Mouse (Mus musculus) forebrain, postnatal 0 days (tissue): ENCODE results near the gene Brpf1. TPM values are rescaled to one million over a fixed set of nuclear protein-coding genes. Genes with fewer than 3 reads are reported as not detected.

Source experiments
- ATAC-seq: fragments of 200-750 bp; cut with Nextera tagmentation; 2 replicates; pipeline ENCODE4 v1.8.0; 2017; ENCODE audit warnings: mild to moderate bottlenecking, moderate library complexity
- DNase-seq: peaks from one replicate; pipeline ENCODE4 v3.0.0-alpha.2; 2015
- H3K27ac ChIP-seq: fragments of 300-500 bp; sonication (generic); 2 replicates; pipeline ENCODE4 v1.5.1; 2014; ENCODE audit warnings: low read depth, mild to moderate bottlenecking, antibody characterized with exemption, low read length, moderate library complexity, mixed read lengths
- H3K27me3 ChIP-seq: fragments of 300-500 bp; sonication (generic); 2 replicates; pipeline ENCODE4 v1.6.1; 2014; ENCODE audit warnings: mild to moderate bottlenecking, low read length, mixed read lengths; ENCODE audit not compliant: insufficient read depth
- H3K36me3 ChIP-seq: fragments of 300-500 bp; sonication (generic); 2 replicates; pipeline ENCODE4 v1.6.1; 2014; ENCODE audit warnings: mild to moderate bottlenecking, moderate library complexity; ENCODE audit not compliant: insufficient read depth
- H3K4me1 ChIP-seq: fragments of 300-500 bp; sonication (generic); 2 replicates; pipeline ENCODE4 v1.6.1; 2014; ENCODE audit warnings: antibody characterized with exemption; ENCODE audit not compliant: insufficient read depth
- H3K4me2 ChIP-seq: fragments of 300-500 bp; sonication (generic); 2 replicates; pipeline ENCODE4 v1.6.1; 2014; ENCODE audit warnings: low read depth, mild to moderate bottlenecking, moderate library complexity
- H3K4me3 ChIP-seq: fragments of 300-500 bp; sonication (generic); 2 replicates; pipeline ENCODE4 v1.5.1; 2014; ENCODE audit warnings: low read depth, low read length, mixed read lengths
- H3K9ac ChIP-seq: fragments of 300-500 bp; sonication (generic); 2 replicates; pipeline ENCODE4 v1.6.1; 2014; ENCODE audit warnings: mild to moderate bottlenecking
- H3K9me3 ChIP-seq: fragments of 300-500 bp; sonication (generic); 2 replicates; pipeline ENCODE4 v1.6.1; 2016; ENCODE audit warnings: low read length
- CTCF ChIP-seq: sonication (generic); IDR thresholded peaks from 2 replicates; pipeline ENCODE4 v1.5.1; 2016; ENCODE audit warnings: antibody characterized with exemption, control low read depth, low read depth
- WGBS: fragments of 180-500 bp; shearing (Covaris S2); extraction: QIAGEN DNeasy Blood & Tissue Kit; methylation state at CpG from one replicate; pipeline ENCODE4 v1.1.7; 2014; 5-methylcytosine and 5-hydroxymethylcytosine counted together
- polyA plus RNA-seq: library from polyadenylated mRNA; unstranded; fragments of >200 nt; fragmentation: Nextera tagmentation; extraction: Ambion mirVana; gene quantifications from 2 replicates; pipeline ENCODE4 v1.2.1, GENCODE M21; 2015
- total RNA-seq: library from RNA; depleted of rRNA; stranded (reverse); fragments of >200 nt; gene quantifications from 2 replicates; pipeline ENCODE4 v1.2.3, GENCODE M21; 2014; rRNA removed

Gene Brpf1
- 27.5 and 30.7 TPM in 2 replicates for total RNA-seq
- polyA plus RNA-seq: 9.8 and 10.9 TPM in 2 replicates

- Histone ChIP-seq H3K4me2 (peak within 1 kb of the TSS; percentile 97), H3K4me3 (peak within 1 kb of the TSS; percentile 92), H3K27ac (peak within 1 kb of the TSS; percentile 97), H3K9ac (peak within 1 kb of the TSS; percentile 95), H3K9me3 (no peaks in the 10 kb centered on the region), H3K4me1 (peaks cover 12% of the 10 kb centered on the region), H3K27me3 (no peaks in the 10 kb centered on the region), H3K36me3 (peaks cover 14% of the 10 kb centered on the region)
- DNase-seq (no peak), ATAC-seq (peak; percentile 67)
- TF ChIP-seq CTCF: no peak
- 4% methylated on average over 32 of the region's 32 CpGs for WGBS
Measured at GRCm38 (mm10) chr6:113306986-113307349, at the start of gene Brpf1. Gene Brpf1 (plus strand): TSS chr6:113307137.

GRCm38 (mm10) chr6:113261174-113261858, 45.6 kb upstream of the Brpf1 start:
- Histone ChIP-seq H3K4me3 (no peak overlapping the region), H3K4me2 (no peak overlapping the region), H3K4me1 (no peaks in the 10 kb centered on the region), H3K27ac (no peak overlapping the region), H3K36me3 (peaks cover 82% of the 10 kb centered on the region), H3K9me3 (no peaks in the 10 kb centered on the region), H3K27me3 (no peaks in the 10 kb centered on the region), H3K9ac (no peak overlapping the region)
- no peak for ATAC-seq
- no peak for DNase-seq
- no peak for TF ChIP-seq CTCF
- WGBS: 90% methylated on average over 8 of the region's 8 CpGs

GRCm38 (mm10) chr6:113263531-113263930, 43.4 kb upstream of the Brpf1 start:
- ATAC-seq: no peak
- Histone ChIP-seq H3K36me3 (peaks cover 86% of the 10 kb centered on the region), H3K27me3 (no peaks in the 10 kb centered on the region), H3K9ac (no peak overlapping the region), H3K27ac (no peak overlapping the region), H3K4me2 (no peak overlapping the region), H3K9me3 (no peaks in the 10 kb centered on the region), H3K4me1 (no peaks in the 10 kb centered on the region), H3K4me3 (no peak overlapping the region)
- no peak for TF ChIP-seq CTCF
- DNase-seq: no peak
- WGBS: 88% methylated on average over 6 of the region's 6 CpGs

- no peak overlapping the region for H3K4me3 ChIP-seq
Measured at GRCm38 (mm10) chr6:113264429-113264828, 42.5 kb upstream of the Brpf1 start.

GRCm38 (mm10) chr6:113266996-113267655, 39.8 kb upstream of the Brpf1 start:
- H3K4me3 ChIP-seq: no peak overlapping the region
- DNase-seq: no peak
- H3K9ac ChIP-seq: no peak overlapping the region
- H3K36me3 ChIP-seq: peaks cover 92% of the 10 kb centered on the region
- H3K4me2 ChIP-seq: no peak overlapping the region
- 93% methylated on average over 7 of the region's 7 CpGs for WGBS
- no peak for ATAC-seq
- H3K27ac ChIP-seq: no peak overlapping the region
- no peaks in the 10 kb centered on the region for H3K4me1 ChIP-seq
- H3K27me3 ChIP-seq: no peaks in the 10 kb centered on the region
- TF ChIP-seq CTCF: no peak
- no peaks in the 10 kb centered on the region for H3K9me3 ChIP-seq

More at GRCm38 (mm10) chr6:113264429-113264828, 42.5 kb upstream of the Brpf1 start:
- H3K4me1 ChIP-seq: no peaks in the 10 kb centered on the region
- no peak overlapping the region for H3K9ac ChIP-seq
- DNase-seq (no peak), ATAC-seq (no peak)
- H3K9me3 ChIP-seq: no peaks in the 10 kb centered on the region
- no peak overlapping the region for H3K27ac ChIP-seq
- peaks cover 88% of the 10 kb centered on the region for H3K36me3 ChIP-seq
- H3K4me2 ChIP-seq: no peak overlapping the region
- 93% methylated on average over 8 of the region's 8 CpGs for WGBS
- no peaks in the 10 kb centered on the region for H3K27me3 ChIP-seq
- TF ChIP-seq CTCF: no peak

GRCm38 (mm10) chr6:113267988-113268387, 38.9 kb upstream of the Brpf1 start:
- no peak overlapping the region for H3K4me2 ChIP-seq
- H3K4me1 ChIP-seq: no peaks in the 10 kb centered on the region
- no peak overlapping the region for H3K27ac ChIP-seq
- H3K9me3 ChIP-seq: no peaks in the 10 kb centered on the region
- no peak overlapping the region for H3K4me3 ChIP-seq
- H3K27me3 ChIP-seq: no peaks in the 10 kb centered on the region
- WGBS: 100% methylated on average over 1 of the region's 1 CpGs
- no peak for TF ChIP-seq CTCF
- no peak overlapping the region for H3K9ac ChIP-seq
- H3K36me3 ChIP-seq: peaks cover 92% of the 10 kb centered on the region
- no peak for ATAC-seq
- no peak for DNase-seq

GRCm38 (mm10) chr6:113272365-113272764, 34.6 kb upstream of the Brpf1 start:
- no peaks in the 10 kb centered on the region for H3K27me3 ChIP-seq
- no peak overlapping the region for H3K4me3 ChIP-seq
- no peaks in the 10 kb centered on the region for H3K4me1 ChIP-seq
- 73% methylated on average over 3 of the region's 3 CpGs for WGBS
- peaks cover 89% of the 10 kb centered on the region for H3K36me3 ChIP-seq
- no peaks in the 10 kb centered on the region for H3K9me3 ChIP-seq
- H3K9ac ChIP-seq: no peak overlapping the region
- H3K4me2 ChIP-seq: no peak overlapping the region
- no peak for TF ChIP-seq CTCF
- H3K27ac ChIP-seq: no peak overlapping the region
- ATAC-seq (no peak), DNase-seq (no peak)
